Mouse (Mus musculus): ENCODE data around the gene Mroh2a. TPM values are rescaled to one million over a fixed set of nuclear protein-coding genes. Genes with fewer than 3 reads are reported as not detected.

The Mroh2a gene
- total and polyA plus RNA-seq, 3 experiments, result 0.10 to 0.17 TPM; not detected in 1

DNA sequence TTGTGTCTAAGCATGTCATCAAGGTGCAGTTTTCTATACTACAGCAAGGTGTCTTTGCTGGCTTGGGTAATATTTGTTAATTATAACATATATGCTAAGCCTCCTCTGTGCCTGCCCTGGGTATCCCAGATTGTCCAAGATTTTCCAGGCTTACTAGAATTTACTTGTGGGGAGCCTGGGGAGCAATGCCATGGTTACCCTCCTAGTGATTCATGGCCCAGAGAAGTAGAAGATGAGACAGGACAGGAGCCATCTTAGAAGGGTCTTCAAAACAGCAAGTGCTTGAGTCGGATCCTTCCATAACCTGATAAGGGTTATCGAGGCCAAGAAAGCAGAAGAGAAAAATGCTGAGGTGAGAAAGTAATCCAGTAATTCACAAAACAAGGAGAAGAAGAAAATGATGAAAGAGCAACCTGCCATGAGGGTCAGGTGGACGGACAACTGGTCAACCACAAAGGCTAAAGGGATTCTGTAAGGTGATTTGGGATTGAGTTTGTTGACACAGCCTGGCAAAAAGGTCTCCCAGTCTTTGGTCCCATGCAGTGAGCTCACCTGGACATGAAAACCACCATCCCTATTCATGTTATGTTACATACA is 64.7 kb downstream of the Mroh2a start:
- DNase-seq, result no peak

DNA sequence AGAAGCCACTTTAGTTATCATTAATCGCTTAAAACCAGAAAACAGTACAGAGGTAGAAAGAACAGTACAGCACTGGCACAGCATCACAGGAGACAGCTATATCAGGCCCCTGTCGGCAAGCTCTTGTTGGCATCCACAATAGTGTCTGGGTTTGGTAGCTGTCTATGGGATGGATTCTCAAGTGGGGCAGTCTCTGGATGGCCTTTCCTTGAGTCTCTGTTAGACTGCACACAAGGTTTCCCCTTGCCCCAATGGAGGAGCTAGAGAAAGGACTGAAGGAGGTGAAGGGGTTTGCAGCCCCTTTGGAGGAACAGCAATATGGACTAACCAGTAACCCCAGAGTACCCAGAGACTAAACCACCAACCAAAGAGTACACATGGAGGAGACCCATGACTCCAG is 65.3 kb downstream of the Mroh2a start:
- no peak for DNase-seq

DNA sequence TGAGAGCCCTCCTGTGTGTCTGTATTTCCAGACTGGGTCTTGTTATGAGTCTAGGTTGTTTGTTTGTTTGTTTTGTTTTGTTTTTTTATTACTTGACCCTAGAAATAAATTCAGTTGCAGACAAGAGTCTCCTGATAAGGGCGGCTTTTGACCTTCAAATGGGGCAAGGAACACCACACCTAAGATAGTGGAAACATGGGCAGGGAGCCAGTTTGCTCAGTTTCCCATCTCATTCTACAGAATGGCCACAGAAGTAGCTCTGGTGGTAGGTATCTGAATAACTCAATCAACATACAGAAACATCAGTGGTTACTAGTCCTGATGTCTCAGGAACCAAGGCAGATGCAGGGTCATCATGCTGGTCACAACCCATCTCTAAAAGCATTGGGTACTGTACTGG is 67.9 kb downstream of the Mroh2a start:
- DNase-seq, result no peak

DNA sequence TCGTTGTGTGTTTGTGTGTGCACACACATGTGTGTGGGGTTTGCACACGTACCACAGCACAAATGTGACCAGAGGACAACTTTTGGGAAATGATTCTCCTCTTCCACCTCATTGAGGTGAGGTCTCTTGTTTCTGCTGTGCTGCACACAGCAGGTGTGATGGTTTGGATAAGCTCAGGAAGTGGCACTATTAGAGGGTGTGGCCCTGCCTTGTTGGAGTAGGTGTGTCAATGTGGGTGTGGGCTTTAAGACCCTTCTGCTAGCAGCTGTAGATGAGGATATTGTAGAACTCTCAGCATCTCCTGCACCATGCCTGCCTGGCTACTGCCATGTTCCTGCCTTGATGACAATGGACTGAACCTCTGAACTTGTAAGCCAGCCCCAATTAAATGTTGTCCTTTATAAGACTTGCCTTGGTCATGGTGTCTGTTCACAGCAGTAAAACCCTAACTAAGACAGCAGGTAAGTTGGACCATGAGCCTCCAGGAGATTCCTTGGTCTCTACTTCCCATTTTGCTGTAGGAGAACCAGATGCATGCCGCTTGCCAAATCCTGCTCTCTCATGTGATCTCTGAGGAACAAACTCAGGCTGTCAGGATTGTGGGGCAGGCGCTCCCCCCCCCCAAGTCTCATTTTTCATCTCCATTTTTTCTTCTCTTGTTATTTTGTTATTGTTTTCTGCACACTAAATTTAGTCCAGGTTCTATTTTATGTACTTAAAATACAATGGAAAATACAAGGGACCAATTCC is 69.6 kb downstream of the Mroh2a start:
- no peak for DNase-seq

DNA sequence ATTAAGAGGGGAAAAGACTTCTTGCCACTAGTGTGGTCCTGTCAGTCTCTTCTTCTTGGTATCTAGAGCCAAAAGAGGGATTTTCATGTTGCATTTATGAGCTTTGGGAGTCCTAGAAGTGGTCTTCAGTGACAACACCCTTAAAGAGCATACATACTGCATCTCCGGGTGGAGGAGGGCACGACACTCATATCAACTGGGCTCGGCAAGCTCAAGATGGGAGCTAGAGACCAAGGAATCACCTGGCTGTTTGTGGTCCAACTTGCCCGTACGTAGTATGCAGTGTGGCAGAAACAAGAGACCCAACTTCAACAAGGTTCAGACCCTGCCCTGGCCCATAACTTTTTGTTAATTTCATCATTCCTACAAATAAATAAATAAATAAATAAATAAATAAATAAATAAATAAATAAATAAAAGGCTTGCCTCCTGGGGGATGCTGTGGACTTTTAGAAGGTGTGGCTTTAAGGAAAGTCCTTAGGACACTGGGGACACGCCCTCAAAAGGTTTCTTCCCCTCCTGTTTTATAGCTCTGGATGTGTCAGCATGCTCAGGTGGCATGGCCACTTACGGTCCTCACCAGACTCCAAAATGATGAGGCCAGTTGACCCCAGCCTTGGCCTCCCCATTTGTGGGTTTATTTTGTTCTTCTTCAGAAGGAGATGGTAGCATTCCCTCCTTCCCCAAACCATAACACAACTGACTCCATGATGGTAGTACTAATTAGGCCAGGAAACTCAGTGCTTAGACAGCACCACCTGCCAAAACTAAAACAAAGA is 70.9 kb downstream of the Mroh2a start:
- DNase-seq, result no peak

DNA sequence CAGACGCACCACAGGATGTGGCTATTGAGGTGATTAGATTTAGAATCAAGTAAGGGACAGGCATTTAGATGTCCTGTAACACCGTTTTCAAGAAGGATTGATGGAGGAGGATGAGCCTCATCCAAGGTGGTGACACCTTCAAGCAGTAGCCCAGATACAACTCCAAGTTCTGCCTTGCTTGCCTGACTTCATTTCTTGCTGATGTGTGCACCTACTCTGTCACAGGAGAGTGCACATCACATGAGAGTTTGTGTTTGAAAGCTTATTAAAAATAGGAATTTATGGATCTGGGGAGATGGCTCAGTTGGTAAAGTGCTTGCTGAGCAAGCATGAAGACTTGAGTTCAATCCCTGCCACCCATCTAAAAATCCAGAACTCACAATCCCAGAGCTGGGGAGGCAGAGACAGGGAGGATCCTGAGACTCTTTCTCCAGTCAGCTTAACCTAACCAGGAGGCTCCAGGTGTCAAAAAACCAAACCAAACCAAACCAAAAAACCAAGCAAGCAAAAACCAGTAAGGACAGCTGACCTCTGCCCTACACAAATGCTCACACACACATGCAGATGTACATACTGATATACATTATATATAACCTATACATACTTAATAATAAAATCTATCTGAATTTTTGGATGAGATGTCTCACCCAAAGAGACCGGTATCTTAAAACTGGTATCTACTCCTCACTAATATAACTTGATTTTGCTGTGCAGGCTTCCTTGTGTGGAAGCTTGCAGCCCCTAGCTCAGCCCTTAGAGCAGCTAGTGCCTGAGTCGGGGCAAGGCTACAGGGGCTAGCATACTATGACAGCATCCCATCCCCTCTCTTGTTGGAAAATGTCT is 72.1 kb downstream of the Mroh2a start:
- no peak for DNase-seq

DNA sequence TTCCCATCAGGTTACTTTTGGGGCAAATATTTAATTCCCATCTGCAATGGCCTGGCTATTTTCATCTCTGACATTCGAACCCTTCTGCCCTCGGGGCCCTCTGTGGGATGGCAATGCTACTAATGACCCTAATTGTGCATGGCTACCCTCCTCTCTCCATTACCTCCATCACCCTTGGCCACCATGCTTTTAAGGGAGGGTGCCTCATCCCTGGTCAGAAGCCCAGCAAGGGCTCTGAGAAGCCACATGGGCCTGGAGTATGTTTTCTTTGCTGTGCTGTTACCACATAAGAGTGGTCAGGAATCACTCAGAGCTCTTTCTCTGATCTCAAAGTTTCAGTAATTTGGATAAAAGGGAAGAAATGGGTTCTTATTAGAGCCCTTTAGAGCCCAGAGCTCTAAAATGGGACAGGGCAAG is 72.8 kb downstream of the Mroh2a start:
- DNase-seq, result no peak

DNA sequence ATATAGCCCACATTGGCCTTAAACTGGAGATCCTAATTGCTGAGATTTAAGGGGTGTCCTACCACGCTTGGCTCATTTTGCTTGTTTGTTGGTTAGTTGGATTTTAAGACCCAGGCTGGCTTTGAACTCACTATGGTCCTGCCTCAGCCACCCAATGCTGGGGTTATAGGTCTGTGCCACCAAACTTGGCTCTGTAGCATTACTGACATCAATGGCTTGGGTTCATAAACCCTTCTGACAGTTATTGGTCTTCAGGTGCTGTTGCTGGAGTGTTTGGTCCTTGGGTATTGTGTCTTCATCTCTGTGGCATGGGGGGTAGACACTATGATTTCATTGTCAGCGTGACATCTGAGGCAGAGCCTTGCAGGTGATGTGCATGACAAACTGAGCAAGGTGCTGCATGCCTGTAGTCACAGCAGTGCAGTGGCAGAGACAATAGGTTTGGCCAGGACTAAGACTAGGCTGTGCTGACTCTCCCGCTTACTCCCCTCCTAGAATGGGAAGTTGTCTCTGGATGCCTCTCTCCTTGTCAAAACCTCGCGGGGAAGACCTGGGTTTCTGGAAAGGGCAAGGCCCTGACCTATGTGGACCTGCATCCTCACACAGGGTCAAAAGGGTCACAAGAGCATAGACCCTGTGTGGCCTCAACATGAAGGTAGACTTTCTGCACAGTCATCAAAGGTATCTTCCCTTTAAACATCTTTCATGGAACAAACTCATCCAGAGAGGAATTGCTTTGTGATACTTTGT is 73.7 kb downstream of the Mroh2a start:
- DNase-seq, result no peak

DNA sequence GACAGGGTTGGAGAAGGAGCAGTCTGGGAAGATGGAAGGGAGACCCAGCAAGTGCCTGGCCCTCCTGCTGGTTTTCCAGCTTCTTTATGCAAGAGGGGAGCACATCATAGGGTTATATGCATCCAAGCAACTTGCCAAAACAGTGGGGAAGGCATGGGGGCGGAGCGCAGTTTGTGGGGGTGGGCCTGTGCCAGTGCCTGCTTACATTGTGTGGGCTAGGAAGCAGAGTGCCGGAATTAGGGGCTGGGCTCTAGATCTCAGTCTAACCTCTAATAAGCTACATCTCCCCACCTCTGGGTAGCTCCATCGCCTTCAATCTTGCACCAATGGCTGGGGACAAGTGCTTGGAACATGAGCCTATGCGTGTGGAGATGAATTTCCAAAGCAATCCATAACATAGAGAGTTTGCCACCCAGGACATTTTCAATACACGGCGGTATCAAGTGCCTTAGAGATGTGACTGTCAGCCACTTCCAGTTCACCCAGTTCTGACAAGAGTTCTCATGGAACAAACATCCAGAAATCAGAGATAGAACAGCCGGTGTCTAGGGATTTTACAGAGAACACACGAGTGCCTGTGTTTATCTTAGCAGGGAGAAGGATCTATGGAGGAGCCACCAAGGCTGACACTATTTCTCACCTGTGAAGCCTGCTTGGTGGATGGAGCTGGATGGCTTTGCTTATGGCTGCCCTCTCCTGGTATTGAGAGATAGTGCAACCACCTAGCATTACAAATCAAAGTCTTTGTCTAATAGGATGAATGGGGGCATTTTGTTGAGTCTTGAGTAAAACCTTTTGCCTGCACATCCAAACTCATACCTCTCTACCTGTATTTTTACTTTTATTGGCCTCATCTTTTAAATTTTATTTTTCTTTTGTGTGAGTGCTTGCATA is 74.6 kb downstream of the Mroh2a start:
- DNase-seq, result no peak

DNA sequence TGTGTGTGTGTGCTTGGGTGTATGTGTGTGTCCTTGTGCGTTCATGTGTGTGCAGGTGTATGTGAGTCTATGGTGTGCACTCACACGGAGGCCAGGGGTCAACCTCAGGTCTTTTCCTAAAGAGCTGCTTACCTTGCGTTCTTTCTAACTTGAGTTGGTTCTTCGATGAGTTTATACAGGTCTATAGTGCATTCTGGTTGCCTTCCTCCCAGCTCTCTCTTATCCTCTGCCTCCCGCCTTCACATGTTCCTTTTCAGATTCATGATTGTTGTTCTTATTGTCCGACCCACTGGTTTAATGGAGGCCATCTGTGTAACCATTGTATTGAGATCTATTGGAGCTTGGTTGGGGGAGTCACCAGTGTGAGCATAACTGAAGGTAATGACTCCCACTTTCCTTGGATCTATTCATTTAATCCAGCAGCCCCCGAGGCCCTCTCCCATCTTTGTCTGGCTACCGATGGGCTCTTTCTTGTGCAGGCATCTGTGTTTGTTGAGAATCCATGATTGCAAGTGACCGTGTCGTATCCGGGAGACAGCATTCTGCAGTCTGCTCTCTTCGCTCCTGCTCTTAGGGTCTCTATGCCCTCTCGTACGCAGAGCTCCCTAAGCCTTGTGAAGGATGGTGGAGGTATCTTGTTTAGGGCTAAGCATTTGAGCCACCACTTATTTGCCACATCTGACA is 75.4 kb downstream of the Mroh2a start:
- DNase-seq, result no peak

DNA sequence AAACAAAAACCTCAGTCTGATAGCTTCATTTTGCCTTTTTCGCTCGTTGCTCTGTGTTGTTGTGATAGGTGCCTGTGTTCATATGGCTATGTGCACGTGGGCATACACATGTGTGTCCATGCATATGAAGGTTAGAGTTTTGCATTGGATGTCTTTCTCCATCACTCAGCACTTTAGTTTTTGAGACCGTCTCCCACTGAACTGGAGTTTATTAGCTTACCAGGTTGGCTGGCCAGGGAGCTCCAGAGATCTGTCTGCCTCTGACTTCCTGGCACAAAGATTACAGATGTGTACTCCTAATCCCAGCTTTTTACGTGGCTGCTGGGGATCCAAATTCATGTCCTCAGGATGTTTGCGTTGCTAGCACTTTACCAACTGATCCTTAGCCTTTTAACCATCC is 77.0 kb downstream of the Mroh2a start:
- no peak for DNase-seq

DNA sequence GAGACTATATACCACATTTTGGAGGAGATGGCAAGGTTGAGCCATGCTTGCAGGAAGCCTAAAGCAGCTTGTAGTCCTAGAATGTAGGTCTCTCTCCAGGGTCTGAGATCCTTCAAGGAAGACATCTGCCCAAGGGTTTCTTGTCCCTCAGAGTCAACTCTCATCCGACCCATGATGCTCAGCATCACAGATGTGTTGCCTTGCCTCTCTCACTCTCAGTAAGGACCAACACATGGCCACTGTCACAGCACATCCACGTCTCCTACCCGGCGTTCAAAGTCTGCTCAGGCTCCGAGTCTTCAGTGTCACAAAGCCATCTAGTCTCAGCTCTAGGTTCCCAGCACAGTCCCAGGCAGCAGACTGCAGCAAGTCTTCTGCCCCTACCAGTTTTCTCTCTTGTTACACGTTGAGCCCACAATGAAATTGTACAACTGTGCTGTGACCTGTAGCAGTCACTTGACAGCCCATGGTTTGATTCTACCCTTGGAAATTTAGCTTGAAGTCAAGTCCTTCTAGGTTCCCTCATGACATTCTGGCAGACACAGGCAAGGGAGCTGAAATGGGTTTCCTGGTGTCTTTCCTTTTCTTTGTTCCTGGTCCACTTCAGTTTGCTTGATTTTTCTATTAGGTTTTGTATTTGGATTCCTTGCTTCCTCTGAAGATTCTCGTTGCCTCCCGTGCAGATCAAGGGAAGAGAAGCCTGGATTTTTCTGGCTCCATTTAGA is 77.6 kb downstream of the Mroh2a start:
- DNase-seq, result no peak

DNA sequence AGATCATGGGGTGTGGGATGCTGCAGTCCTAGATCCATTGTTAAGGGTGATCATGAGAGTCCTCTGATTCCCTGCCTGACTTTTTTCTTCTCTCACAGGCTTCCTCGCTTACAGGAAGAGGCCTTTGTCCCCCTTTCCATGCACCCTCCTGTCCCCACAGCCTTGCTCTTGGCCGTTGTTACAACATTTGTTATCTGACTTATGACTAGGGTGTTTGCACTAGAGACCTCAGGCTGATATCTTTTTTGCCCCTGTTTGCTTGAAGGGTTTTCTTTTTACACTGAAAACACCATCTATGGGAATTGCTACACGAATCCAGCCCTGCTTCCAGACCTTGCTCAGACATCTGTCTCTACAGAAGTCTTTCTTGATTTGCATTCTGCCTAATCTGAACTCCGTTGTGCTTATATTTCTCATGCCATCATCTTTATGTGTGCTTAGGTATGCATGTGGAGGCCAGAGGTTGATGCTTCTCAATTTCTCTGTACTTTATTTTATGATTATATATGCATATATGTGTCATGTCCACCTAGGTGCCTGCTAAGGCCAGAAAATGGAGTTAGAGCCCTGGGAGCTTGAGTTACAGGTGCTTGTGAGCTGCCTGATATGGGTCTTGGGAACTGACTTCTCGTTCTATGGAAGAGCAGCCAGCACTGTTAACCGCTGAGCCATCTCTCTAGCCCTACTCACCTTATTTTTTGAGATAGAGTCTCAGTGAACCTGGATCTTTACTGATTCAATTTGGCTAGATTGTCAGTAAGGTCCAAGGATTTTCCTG is 78.4 kb downstream of the Mroh2a start:
- no peak for DNase-seq

DNA sequence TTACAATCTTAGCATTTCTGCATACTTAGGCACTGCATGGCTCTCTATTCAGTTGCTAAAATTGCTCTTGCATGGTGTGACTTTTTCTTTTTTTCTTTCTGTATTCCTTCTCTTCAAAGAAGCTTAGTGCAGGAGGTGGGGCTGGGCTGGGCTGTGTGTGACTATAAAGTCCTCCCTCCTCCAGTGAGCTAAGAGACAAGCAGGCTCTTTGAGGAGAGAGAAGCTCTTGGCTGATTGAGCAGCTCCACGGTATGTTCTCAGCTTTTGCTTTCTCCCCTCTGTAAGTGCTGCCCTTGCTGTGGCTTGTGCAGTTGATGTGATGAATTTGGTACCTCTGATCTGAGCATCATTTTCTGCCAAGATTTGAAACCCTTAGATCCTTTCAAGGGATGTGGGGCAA is 79.8 kb downstream of the Mroh2a start:
- no peak for DNase-seq

DNA sequence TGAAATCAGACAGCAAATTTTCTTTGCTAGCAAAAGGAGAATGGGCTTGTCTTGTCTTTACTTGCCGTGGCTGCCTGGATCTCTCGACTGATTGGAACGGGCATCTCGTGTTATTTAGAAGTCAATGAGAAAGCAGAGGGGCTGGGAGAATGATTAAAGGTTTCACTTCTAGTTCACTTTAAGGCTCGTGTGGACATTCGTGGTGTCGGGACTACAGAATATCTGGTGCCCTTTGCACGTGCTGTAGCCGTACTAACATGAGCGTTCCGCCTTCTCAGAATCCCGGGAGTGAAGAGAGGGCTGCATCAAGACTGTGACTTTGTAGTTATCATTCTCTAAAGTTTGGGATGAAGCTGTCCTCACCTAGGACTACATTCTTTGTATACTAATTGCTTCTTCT is 80.4 kb downstream of the Mroh2a start:
- no peak for DNase-seq

DNA sequence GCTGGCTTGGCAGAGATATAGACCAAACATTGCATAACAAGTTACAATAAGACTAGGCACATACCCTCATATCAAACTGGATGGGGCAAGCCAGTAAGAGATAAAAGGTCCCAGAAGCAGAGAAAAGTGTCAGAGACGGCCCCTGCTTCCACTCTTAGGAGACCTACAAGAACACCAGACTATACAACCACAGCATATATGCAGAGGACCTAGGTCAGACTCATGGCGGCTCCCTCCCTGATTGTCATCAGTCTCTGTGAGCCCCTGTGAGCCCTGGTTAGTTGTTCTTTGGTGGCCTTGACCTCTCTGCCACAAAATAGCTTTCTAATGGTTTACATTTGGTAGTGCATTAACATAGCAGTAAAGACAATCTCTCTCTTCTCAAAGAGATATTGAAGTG is 82.2 kb downstream of the Mroh2a start:
- DNase-seq, result no peak

DNA sequence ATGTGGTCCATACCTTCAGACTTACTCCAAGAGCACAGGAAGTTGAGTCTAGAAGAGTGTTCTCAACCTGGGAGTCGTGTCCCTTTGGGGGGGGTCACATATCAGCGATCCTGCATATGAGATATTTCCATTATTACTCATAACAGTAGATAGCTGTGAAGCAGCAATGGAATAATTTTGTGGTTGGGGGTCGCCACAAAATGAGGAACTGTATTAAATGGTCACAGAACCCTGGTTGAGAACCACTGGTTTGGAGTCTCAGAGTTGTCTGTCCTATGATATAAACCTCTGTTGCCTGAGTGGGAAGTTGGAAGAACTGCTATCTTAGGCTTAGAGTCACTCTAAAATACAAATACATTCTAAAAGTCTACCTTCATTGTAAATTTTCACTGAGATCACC is 83.1 kb downstream of the Mroh2a start:
- no peak for DNase-seq

DNA sequence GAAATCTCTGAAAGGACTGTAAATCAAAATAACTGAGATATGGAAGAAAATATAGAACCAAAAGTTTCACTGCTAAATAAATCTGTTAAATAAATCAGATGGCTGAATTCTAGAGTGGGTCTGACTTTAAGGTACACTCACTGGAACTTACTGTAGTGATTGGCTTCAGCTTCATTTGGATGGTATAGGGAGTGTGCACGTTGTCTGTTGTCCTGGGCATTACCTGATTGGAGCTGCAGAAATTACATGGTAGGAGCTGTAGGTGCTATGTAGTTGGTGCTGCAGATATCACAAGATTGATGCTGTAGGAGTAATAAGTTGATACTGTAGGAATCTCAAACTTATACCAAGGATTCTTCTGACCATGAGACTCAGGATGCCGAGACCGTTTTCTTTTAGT is 83.6 kb downstream of the Mroh2a start:
- no peak for DNase-seq
